Mouse (Mus musculus) liver, embryonic 15.5 days (tissue): Measurements from ENCODE around the gene Mab21l3. TPM values are rescaled to one million over a fixed set of nuclear protein-coding genes. Genes with fewer than 3 reads are reported as not detected.

Experiments
- ATAC-seq: fragments of 200-750 bp; cut with Nextera tagmentation; 2 replicates; pipeline ENCODE4 v1.8.0; 2017; ENCODE audit warnings: moderate number of reproducible peaks, mild to moderate bottlenecking, moderate library complexity; ENCODE audit not compliant: insufficient read depth
- H3K27ac ChIP-seq: fragments of 300-500 bp; sonication (generic); replicated peaks from 2 replicates; pipeline ENCODE4 v1.5.1; 2015; ENCODE audit warnings: mild to moderate bottlenecking, inconsistent platforms
- H3K27me3 ChIP-seq: fragments of 300-500 bp; sonication (generic); 2 replicates; pipeline ENCODE4 v1.6.1; 2015; ENCODE audit warnings: mild to moderate bottlenecking, inconsistent platforms
- H3K36me3 ChIP-seq: fragments of 300-500 bp; sonication (generic); replicated peaks from 2 replicates; pipeline ENCODE4 v1.6.1; 2015; ENCODE audit warnings: moderate library complexity, mild to moderate bottlenecking, inconsistent platforms
- H3K4me1 ChIP-seq: fragments of 300-500 bp; sonication (generic); replicated peaks from 2 replicates; pipeline ENCODE4 v1.6.1; 2015; ENCODE audit warnings: inconsistent platforms
- H3K4me2 ChIP-seq: fragments of 300-500 bp; sonication (generic); 2 replicates; pipeline ENCODE4 v1.6.1; 2015; ENCODE audit warnings: moderate library complexity, mild to moderate bottlenecking, inconsistent platforms
- H3K4me3 ChIP-seq: fragments of 300-500 bp; sonication (generic); replicated peaks from 2 replicates; pipeline ENCODE4 v1.5.1; 2015; ENCODE audit warnings: mild to moderate bottlenecking, inconsistent platforms
- H3K9ac ChIP-seq: fragments of 300-500 bp; sonication (generic); 2 replicates; pipeline ENCODE4 v1.6.1; 2015; ENCODE audit warnings: moderate library complexity, mild to moderate bottlenecking, inconsistent platforms
- H3K9me3 ChIP-seq: fragments of 300-500 bp; sonication (generic); replicated peaks from 2 replicates; pipeline ENCODE4 v1.6.1; 2016; ENCODE audit warnings: inconsistent platforms
- WGBS: fragments of 180-500 bp; shearing (Covaris S2); methylation state at CpG from one replicate; pipeline ENCODE4 v1.1.7; 2015; ENCODE audit warnings: mixed read lengths; ENCODE audit not compliant: insufficient replicate concordance; 5-methylcytosine and 5-hydroxymethylcytosine counted together
- polyA plus RNA-seq: library from polyadenylated mRNA; unstranded; fragments of >200 nt; fragmentation: Nextera tagmentation; extraction: Ambion mirVana; gene quantifications from 2 replicates; pipeline ENCODE4 v1.2.1, GENCODE M21; 2015

Gene Mab21l3
- polyA plus RNA-seq, 1 experiment from 2014 or later = not detected

GRCm38 (mm10) chr3:101800596-101801018, 48.2 kb downstream of the Mab21l3 start:
- Histone ChIP-seq H3K4me2 (peak overlapping the region; percentile 13; the same call in 1 of the 2 replicates), H3K27ac (no peak overlapping the region), H3K4me1 (peaks cover 2% of the 10 kb centered on the region; the same call in 1 of the 2 replicates), H3K36me3 (no peaks in the 10 kb centered on the region), H3K9ac (no peak overlapping the region), H3K9me3 (no peaks in the 10 kb centered on the region), H3K4me3 (no peak overlapping the region), H3K27me3 (no peaks in the 10 kb centered on the region)
- WGBS = 20% methylated on average over 11 of the region's 11 CpGs
- ATAC-seq = no peak

DNA sequence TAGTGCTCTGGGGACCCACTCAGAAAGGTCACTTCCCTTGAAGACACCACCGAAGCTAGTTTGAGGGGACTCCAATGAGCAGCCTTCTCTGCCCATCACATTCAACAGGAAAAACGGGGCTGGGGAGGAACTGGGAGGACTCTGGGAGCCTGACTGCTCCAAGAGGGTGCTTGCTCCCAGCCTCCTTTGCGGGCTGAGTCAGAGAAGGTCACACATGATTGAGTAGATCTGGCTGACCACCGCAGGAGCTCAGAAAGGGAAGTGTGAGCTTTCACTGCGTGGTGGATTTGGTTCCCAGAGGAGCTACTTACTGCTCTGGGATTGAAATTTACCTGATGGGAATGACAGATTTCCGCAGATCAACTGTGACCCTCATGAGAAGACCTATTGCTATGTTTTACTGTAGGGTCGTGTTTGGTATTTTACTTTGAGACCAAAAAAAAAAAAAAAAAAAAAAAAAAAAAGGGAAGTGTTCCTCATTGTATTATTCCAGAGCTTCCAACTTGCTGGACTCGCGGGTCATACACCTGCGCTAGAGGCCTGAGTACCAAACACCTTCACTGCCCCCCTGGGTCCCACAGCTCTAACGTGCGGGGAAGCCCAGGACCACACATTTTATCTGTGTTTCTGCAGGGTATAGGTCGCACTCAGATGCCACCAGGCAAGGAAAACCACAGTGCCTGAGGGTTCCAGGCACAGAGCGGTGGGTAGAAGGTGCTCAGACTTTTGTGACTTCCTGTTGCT, 48.7 kb downstream of the Mab21l3 start:
- no peaks in the 10 kb centered on the region for H3K9me3 ChIP-seq
- WGBS = 17% methylated on average over 14 of the region's 14 CpGs
- H3K4me3 ChIP-seq = no peak overlapping the region
- no peak overlapping the region for H3K27ac ChIP-seq
- no peaks in the 10 kb centered on the region for H3K36me3 ChIP-seq
- no peak overlapping the region for H3K9ac ChIP-seq
- H3K4me1 ChIP-seq = no peaks in the 10 kb centered on the region; the same call in 1 of the 2 replicates
- H3K4me2 ChIP-seq = peak overlapping the region; percentile 13; the same call in 1 of the 2 replicates
- no peaks in the 10 kb centered on the region for H3K27me3 ChIP-seq
- ATAC-seq = no peak

GRCm38 (mm10) chr3:101797830-101798709, 50.7 kb downstream of the Mab21l3 start:
- Histone ChIP-seq H3K4me3 (no peak overlapping the region), H3K9me3 (no peaks in the 10 kb centered on the region), H3K4me2 (no peak overlapping the region), H3K4me1 (no peaks in the 10 kb centered on the region; the same call in 1 of the 2 replicates), H3K27me3 (no peaks in the 10 kb centered on the region), H3K9ac (no peak overlapping the region), H3K36me3 (no peaks in the 10 kb centered on the region), H3K27ac (no peak overlapping the region)
- 63% methylated on average over 15 of the region's 15 CpGs for WGBS
- no peak for ATAC-seq

- Histone ChIP-seq H3K4me1 (no peaks in the 10 kb centered on the region; the same call in 1 of the 2 replicates), H3K4me2 (no peak overlapping the region), H3K27ac (no peak overlapping the region), H3K27me3 (no peaks in the 10 kb centered on the region), H3K9me3 (no peaks in the 10 kb centered on the region), H3K36me3 (no peaks in the 10 kb centered on the region), H3K9ac (no peak overlapping the region), H3K4me3 (no peak overlapping the region)
- ATAC-seq = no peak
- WGBS = 41% methylated on average over 7 of the region's 7 CpGs
Measured at GRCm38 (mm10) chr3:101796212-101796611, 52.5 kb downstream of the Mab21l3 start.

DNA sequence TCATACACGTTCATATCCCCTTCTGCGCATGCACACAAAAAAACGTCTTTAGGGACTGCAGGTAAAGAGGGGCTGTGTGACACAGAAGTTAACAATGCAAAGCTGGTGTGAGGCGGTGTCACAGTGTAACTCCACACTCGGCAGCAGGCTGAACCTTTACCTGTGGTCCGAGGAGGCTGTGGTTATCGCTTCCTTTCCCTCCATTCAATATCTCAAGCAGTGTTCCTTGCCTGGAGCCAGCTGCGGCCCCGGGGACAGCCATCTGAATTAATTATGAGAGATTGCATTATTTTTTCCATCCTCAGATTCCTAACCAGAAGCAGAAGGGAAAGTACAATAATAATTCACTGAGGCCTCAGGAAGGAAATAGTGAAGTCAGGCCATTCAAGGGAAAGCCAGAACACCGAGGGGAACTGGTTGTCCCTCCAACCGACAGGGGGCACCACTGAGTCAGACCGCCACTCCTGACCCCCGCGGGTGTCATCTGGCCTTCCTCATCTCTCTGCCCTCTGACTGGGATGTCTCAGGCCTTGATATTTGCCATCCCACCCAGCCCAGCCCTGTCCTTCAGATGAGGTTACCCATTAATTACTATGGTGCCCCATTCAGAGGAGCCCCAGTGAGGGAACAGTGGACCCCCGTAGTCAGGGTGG, 53.2 kb downstream of the Mab21l3 start:
- 61% methylated on average over 15 of the region's 15 CpGs for WGBS
- Histone ChIP-seq H3K4me1 (no peaks in the 10 kb centered on the region; the same call in 1 of the 2 replicates), H3K4me3 (no peak overlapping the region), H3K36me3 (no peaks in the 10 kb centered on the region), H3K27me3 (no peaks in the 10 kb centered on the region), H3K27ac (no peak overlapping the region), H3K9me3 (no peaks in the 10 kb centered on the region), H3K9ac (no peak overlapping the region), H3K4me2 (no peak overlapping the region)
- ATAC-seq = no peak

DNA sequence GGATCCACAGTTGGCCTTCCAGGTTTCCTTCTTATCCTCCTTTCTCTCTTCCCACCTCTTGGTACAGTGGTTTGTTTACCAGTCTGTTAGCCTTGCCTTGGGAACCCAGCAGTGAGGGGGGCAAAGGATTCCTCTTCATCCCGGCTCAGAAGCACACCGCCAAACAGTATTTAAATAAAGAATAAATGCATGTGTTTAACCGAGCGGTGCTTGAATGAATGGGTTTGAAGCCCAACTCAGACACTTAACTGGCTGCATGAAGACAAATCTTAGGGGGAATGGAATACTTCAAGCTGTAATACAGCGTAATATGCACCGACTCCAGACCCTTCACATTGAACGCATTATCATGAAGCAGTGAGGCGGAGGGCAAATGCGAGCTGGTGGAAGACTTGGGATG, 54.1 kb downstream of the Mab21l3 start:
- no peak overlapping the region for H3K27ac ChIP-seq
- no peaks in the 10 kb centered on the region for H3K36me3 ChIP-seq
- H3K9me3 ChIP-seq = no peaks in the 10 kb centered on the region
- no peaks in the 10 kb centered on the region for H3K4me1 ChIP-seq
- no peak overlapping the region for H3K9ac ChIP-seq
- no peaks in the 10 kb centered on the region for H3K27me3 ChIP-seq
- no peak for ATAC-seq
- 77% methylated on average over 9 of the region's 9 CpGs for WGBS
- H3K4me2 ChIP-seq = no peak overlapping the region
- H3K4me3 ChIP-seq = no peak overlapping the region

- Histone ChIP-seq H3K27me3 (no peaks in the 10 kb centered on the region), H3K27ac (no peak overlapping the region), H3K4me3 (no peak overlapping the region), H3K4me1 (no peaks in the 10 kb centered on the region), H3K9me3 (no peaks in the 10 kb centered on the region), H3K9ac (no peak overlapping the region), H3K4me2 (no peak overlapping the region), H3K36me3 (no peaks in the 10 kb centered on the region)
- WGBS = 70% methylated on average over 5 of the region's 5 CpGs
- ATAC-seq = no peak
Measured at GRCm38 (mm10) chr3:101794026-101794425, 54.7 kb downstream of the Mab21l3 start.

DNA sequence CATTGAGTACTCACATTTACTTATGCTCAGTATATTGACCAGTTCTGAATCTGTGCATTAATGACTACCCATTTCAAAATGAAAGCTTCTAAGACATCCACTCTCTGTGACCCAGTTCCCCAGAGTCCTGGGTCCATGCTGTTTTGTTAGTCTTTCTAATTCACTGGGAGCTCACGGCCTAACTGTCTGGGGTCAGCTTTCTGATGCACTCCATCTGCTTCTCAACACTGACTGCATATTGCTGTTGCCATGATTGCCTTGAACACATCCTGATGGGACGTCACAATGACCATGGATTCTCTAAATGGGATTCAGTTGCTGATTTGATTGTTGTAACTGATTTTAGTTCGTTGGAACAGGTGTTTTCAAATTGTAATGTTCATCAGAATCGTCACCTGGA, 56.6 kb downstream of the Mab21l3 start:
- Histone ChIP-seq H3K4me2 (no peak overlapping the region), H3K27me3 (no peaks in the 10 kb centered on the region)
- 49% methylated on average over 4 of the region's 4 CpGs for WGBS

GRCm38 (mm10) chr3:101784768-101785424, 63.9 kb downstream of the Mab21l3 start:
- H3K4me2 ChIP-seq = no peak overlapping the region
- WGBS = 57% methylated on average over 10 of the region's 10 CpGs
- no peak for ATAC-seq
- no peak overlapping the region for H3K9ac ChIP-seq
- H3K9me3 ChIP-seq = no peaks in the 10 kb centered on the region
- no peak overlapping the region for H3K4me3 ChIP-seq
- H3K27ac ChIP-seq = no peak overlapping the region
- H3K4me1 ChIP-seq = no peaks in the 10 kb centered on the region
- H3K36me3 ChIP-seq = no peaks in the 10 kb centered on the region
- H3K27me3 ChIP-seq = no peaks in the 10 kb centered on the region

More for the DNA sequence above, 56.6 kb downstream of the Mab21l3 start:
- Histone ChIP-seq H3K4me1 (no peaks in the 10 kb centered on the region), H3K9me3 (no peaks in the 10 kb centered on the region), H3K4me3 (no peak overlapping the region), H3K36me3 (no peaks in the 10 kb centered on the region), H3K27ac (no peak overlapping the region), H3K9ac (no peak overlapping the region)
- ATAC-seq = no peak

- no peak overlapping the region for H3K27ac ChIP-seq
- WGBS = 63% methylated on average over 2 of the region's 2 CpGs
- no peaks in the 10 kb centered on the region for H3K36me3 ChIP-seq
- no peaks in the 10 kb centered on the region for H3K9me3 ChIP-seq
- H3K4me2 ChIP-seq = no peak overlapping the region
- no peak overlapping the region for H3K4me3 ChIP-seq
- no peaks in the 10 kb centered on the region for H3K27me3 ChIP-seq
- no peak overlapping the region for H3K9ac ChIP-seq
- H3K4me1 ChIP-seq = no peaks in the 10 kb centered on the region
- no peak for ATAC-seq
Measured at GRCm38 (mm10) chr3:101783793-101784192, 65.0 kb downstream of the Mab21l3 start.
